Mouse (Mus musculus) heart, embryonic 16.5 days (tissue): ENCODE measurements around the gene Fermt3. TPM values are rescaled to one million over a fixed set of nuclear protein-coding genes. Genes with fewer than 3 reads are reported as not detected.
"Not testable (repeated sequence)": the region's sequence is repeated elsewhere in the genome, so short reads cannot be mapped to it uniquely, and the experiment has no call there.

ENCODE experiments used
- ATAC-seq: fragments of 200-750 bp; cut with Nextera tagmentation; replicated peaks from 2 replicates; pipeline ENCODE4 v1.8.0; 2017; ENCODE audit warnings: moderate number of reproducible peaks; ENCODE audit not compliant: insufficient read depth, low FRiP score; ENCODE audit errors: extremely low read depth
- H3K27ac ChIP-seq: fragments of 300-500 bp; sonication (generic); 2 replicates; pipeline ENCODE4 v1.5.1; 2014; ENCODE audit warnings: mild to moderate bottlenecking, low read length, control low read depth, moderate library complexity
- H3K27me3 ChIP-seq: fragments of 300-500 bp; sonication (generic); 2 replicates; pipeline ENCODE4 v1.6.1; 2014; ENCODE audit warnings: low read length, mixed read lengths; ENCODE audit not compliant: control insufficient read depth, insufficient read depth
- H3K36me3 ChIP-seq: fragments of 300-500 bp; sonication (generic); 2 replicates; pipeline ENCODE4 v1.6.1; 2014; ENCODE audit not compliant: control insufficient read depth, insufficient read depth
- H3K4me1 ChIP-seq: fragments of 300-500 bp; sonication (generic); 2 replicates; pipeline ENCODE4 v1.6.1; 2014; ENCODE audit warnings: low read length, mixed read lengths; ENCODE audit not compliant: control insufficient read depth, insufficient read depth
- H3K4me2 ChIP-seq: fragments of 300-500 bp; sonication (generic); 2 replicates; pipeline ENCODE4 v1.6.1; 2014; ENCODE audit warnings: low read depth, mild to moderate bottlenecking, control low read depth, low read length
- H3K4me3 ChIP-seq: fragments of 300-500 bp; sonication (generic); 2 replicates; pipeline ENCODE4 v1.5.1; 2014; ENCODE audit warnings: mild to moderate bottlenecking, control low read depth, low read length
- H3K9ac ChIP-seq: fragments of 300-500 bp; sonication (generic); 2 replicates; pipeline ENCODE4 v1.6.1; 2014; ENCODE audit warnings: low read length, control low read depth
- H3K9me3 ChIP-seq: fragments of 300-500 bp; sonication (generic); replicated peaks from 2 replicates; pipeline ENCODE4 v1.6.1; 2016; ENCODE audit warnings: low read length; ENCODE audit not compliant: control insufficient read depth
- WGBS: fragments of 180-500 bp; shearing (Covaris S2); extraction: QIAGEN DNeasy Blood & Tissue Kit; methylation state at CpG from one replicate; pipeline ENCODE4 v1.1.7; 2014; 5-methylcytosine and 5-hydroxymethylcytosine counted together
- polyA plus RNA-seq: library from polyadenylated mRNA; unstranded; fragments of >200 nt; fragmentation: Nextera tagmentation; extraction: Ambion mirVana; gene quantifications from 2 replicates; pipeline ENCODE4 v1.2.1, GENCODE M21; 2015

Fermt3 gene
- polyA plus RNA-seq, 1 experiment from 2014 or later = 24.7 TPM

- peak overlapping the region; percentile 96 for H3K27ac ChIP-seq
- H3K4me1 ChIP-seq = peaks cover 27% of the 10 kb centered on the region
- ATAC-seq = no peak
- peak overlapping the region; percentile 45 for H3K9ac ChIP-seq
- WGBS = 52% methylated on average over 6 of the region's 6 CpGs
- no peaks in the 10 kb centered on the region for H3K9me3 ChIP-seq
- peak overlapping the region; percentile 99 for H3K4me2 ChIP-seq
- H3K27me3 ChIP-seq = no peaks in the 10 kb centered on the region
- no peaks in the 10 kb centered on the region for H3K36me3 ChIP-seq
- peak overlapping the region; percentile 84 for H3K4me3 ChIP-seq
Measured at GRCm38 (mm10) chr19:7058541-7058940, 39.3 kb upstream of the Fermt3 start.

- under 1% methylated on average over 15 of the region's 15 CpGs for WGBS
- Histone ChIP-seq H3K27ac (peak overlapping the region; percentile 96), H3K4me3 (peak overlapping the region; percentile 84), H3K4me2 (peak overlapping the region; percentile 99), H3K9ac (peak overlapping the region; percentile 87), H3K4me1 (peaks cover 27% of the 10 kb centered on the region), H3K27me3 (no peaks in the 10 kb centered on the region), H3K36me3 (no peaks in the 10 kb centered on the region), H3K9me3 (no peaks in the 10 kb centered on the region)
- ATAC-seq = peak; percentile 87
Measured at GRCm38 (mm10) chr19:7057722-7058207, 38.5 kb upstream of the Fermt3 start.

- H3K27ac ChIP-seq = peak overlapping the region; percentile 96
Measured at GRCm38 (mm10) chr19:7057126-7057721, 38.0 kb upstream of the Fermt3 start.

GRCm38 (mm10) chr19:7056248-7057087 is 37.2 kb upstream of the Fermt3 start, which contains the start of gene Macrod1:
Gene Macrod1, plus strand, starts transcription at chr19:7056810.
- H3K36me3 ChIP-seq = no peaks in the 10 kb centered on the region
- peak within 1 kb of the TSS; percentile 84 for H3K4me3 ChIP-seq
- no peaks in the 10 kb centered on the region for H3K9me3 ChIP-seq
- ATAC-seq = peak; percentile 67
- peak within 1 kb of the TSS; percentile 96 for H3K27ac ChIP-seq
- H3K27me3 ChIP-seq = no peaks in the 10 kb centered on the region
- peak within 1 kb of the TSS; percentile 99 for H3K4me2 ChIP-seq
- H3K9ac ChIP-seq = peak within 1 kb of the TSS; percentile 87
- whole genome bisulfite sequencing = under 1% methylated on average over 72 of the region's 72 CpGs
- peaks cover 27% of the 10 kb centered on the region for H3K4me1 ChIP-seq

More at GRCm38 (mm10) chr19:7057126-7057721, 38.0 kb upstream of the Fermt3 start:
- H3K4me2 ChIP-seq = peak overlapping the region; percentile 99
- no peaks in the 10 kb centered on the region for H3K36me3 ChIP-seq
- peak; percentile 14 for ATAC-seq
- no peaks in the 10 kb centered on the region for H3K27me3 ChIP-seq
- peak overlapping the region; percentile 87 for H3K9ac ChIP-seq
- 3% methylated on average over 16 of the region's 16 CpGs for WGBS
- H3K4me1 ChIP-seq = peaks cover 27% of the 10 kb centered on the region
- peak overlapping the region; percentile 84 for H3K4me3 ChIP-seq
- H3K9me3 ChIP-seq = no peaks in the 10 kb centered on the region

GRCm38 (mm10) chr19:7055173-7055572 is 35.9 kb upstream of the Fermt3 start:
- Histone ChIP-seq H3K9ac (no peak overlapping the region), H3K9me3 (no peaks in the 10 kb centered on the region; the same call in 1 of the 2 replicates), H3K27me3 (no peaks in the 10 kb centered on the region), H3K36me3 (no peaks in the 10 kb centered on the region), H3K27ac (peak overlapping the region; percentile 5; the same call in 1 of the 2 replicates), H3K4me1 (peaks cover 27% of the 10 kb centered on the region), H3K4me2 (no peak overlapping the region), H3K4me3 (no peak overlapping the region)
- 33% methylated on average over 3 of the region's 3 CpGs for WGBS
- ATAC-seq = no peak

- WGBS = 42% methylated on average over 10 of the region's 10 CpGs
Measured at GRCm38 (mm10) chr19:7054772-7055171, 35.5 kb upstream of the Fermt3 start.

GRCm38 (mm10) chr19:7053382-7053781 is 34.1 kb upstream of the Fermt3 start:
- not testable (repeated sequence) for ATAC-seq, H3K27me3 ChIP-seq, H3K4me3 ChIP-seq, H3K4me2 ChIP-seq, H3K36me3 ChIP-seq, H3K9ac ChIP-seq, H3K9me3 ChIP-seq, H3K27ac ChIP-seq
- peaks cover 23% of the 10 kb centered on the region for H3K4me1 ChIP-seq
- WGBS = 85% methylated on average over 4 of the region's 4 CpGs

More at GRCm38 (mm10) chr19:7054772-7055171, 35.5 kb upstream of the Fermt3 start:
- H3K4me3 ChIP-seq = no peak overlapping the region
- H3K27ac ChIP-seq = peak overlapping the region; percentile 5; the same call in 1 of the 2 replicates
- no peak overlapping the region for H3K4me2 ChIP-seq
- H3K36me3 ChIP-seq = no peaks in the 10 kb centered on the region
- H3K4me1 ChIP-seq = peaks cover 27% of the 10 kb centered on the region
- ATAC-seq = no peak
- H3K27me3 ChIP-seq = no peaks in the 10 kb centered on the region
- H3K9me3 ChIP-seq = no peaks in the 10 kb centered on the region; the same call in 1 of the 2 replicates
- H3K9ac ChIP-seq = no peak overlapping the region

GRCm38 (mm10) chr19:7044706-7045105 is 25.4 kb upstream of the Fermt3 start:
- Histone ChIP-seq H3K27ac (peak overlapping the region; percentile 71), H3K36me3 (no peaks in the 10 kb centered on the region), H3K27me3 (no peaks in the 10 kb centered on the region), H3K9ac (peak overlapping the region; percentile 32), H3K4me2 (no peak overlapping the region), H3K4me1 (peaks cover 13% of the 10 kb centered on the region), H3K9me3 (no peaks in the 10 kb centered on the region), H3K4me3 (no peak overlapping the region)
- ATAC-seq = no peak
- WGBS = 20% methylated on average over 4 of the region's 4 CpGs

- peak overlapping the region; percentile 71 for H3K27ac ChIP-seq
- 40% methylated on average over 4 of the region's 4 CpGs for WGBS
- H3K27me3 ChIP-seq = no peaks in the 10 kb centered on the region
Measured at GRCm38 (mm10) chr19:7044279-7044678, 25.0 kb upstream of the Fermt3 start.

More at GRCm38 (mm10) chr19:7044279-7044678, 25.0 kb upstream of the Fermt3 start:
- Histone ChIP-seq H3K4me3 (no peak overlapping the region), H3K4me2 (no peak overlapping the region), H3K36me3 (no peaks in the 10 kb centered on the region), H3K9me3 (no peaks in the 10 kb centered on the region), H3K9ac (peak overlapping the region; percentile 32), H3K4me1 (peaks cover 13% of the 10 kb centered on the region)
- ATAC-seq = no peak
